Mouse (Mus musculus): Measurements from ENCODE around the gene Rngtt.

Gene Rngtt

DNA sequence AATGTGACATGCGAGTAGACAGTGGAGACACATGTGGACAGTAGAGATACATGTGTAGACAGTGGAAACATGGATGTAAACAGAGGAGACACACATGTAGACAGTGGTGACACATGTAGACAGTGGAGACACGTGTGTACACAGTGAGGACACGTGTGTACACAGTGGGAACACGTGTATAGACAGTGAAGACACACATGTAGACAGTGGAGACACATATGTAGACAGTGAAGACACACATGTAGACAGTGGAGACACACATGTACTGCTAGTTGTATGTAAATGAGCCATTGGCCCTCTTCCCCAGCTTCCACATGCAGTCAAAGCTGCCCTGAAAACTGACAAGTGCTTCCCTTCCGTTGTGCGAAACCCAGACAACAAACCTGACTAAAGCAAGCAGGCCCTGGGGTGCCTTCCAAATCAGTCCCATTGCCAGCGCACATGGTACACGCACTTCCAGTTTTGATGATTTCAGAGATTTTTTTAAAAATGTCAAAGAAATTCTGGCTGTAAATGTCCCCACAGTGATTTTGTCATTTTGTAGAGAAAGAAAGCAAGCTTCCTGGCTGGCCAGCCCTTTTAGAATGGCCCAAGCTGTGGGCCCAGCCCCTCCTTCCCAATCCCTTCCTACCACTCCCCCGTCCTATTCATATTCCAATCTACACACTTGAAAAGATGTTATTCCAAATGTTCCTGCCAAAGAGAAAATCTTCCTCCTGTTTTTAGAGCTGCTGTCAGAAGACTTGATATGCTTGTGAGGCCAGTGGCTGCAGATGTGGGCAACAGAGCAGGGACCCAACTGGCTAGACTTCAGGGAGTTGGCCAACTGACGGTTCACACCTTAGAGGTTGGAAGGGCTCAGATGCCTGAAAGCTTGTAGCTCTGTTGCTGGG is 204.2 kb downstream of the Rngtt start:
- DNase-seq (ENCODE audit: low read depth, low spot score): no peak

DNA sequence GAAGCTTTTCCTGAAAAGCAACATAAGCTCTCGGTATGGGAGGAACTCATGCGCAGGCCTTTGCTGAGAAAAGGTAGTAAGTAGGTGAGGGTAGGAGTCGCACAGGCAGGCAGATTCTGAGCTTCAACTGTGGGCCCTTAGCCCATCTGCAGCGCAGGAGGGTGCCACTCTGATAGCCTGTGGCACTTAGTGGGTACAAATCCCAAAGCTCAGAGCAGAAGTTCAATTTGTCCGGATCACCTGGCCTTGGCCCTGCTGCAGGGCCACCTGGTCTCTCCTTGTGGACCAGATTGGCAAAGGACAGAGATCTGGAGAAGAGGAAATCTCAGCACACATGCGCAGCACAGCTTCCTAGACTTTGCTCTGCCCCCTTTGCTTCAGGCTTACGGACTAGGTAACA is 210.1 kb downstream of the Rngtt start:
- DNase-seq (ENCODE audit: low read depth, low spot score): no peak

DNA sequence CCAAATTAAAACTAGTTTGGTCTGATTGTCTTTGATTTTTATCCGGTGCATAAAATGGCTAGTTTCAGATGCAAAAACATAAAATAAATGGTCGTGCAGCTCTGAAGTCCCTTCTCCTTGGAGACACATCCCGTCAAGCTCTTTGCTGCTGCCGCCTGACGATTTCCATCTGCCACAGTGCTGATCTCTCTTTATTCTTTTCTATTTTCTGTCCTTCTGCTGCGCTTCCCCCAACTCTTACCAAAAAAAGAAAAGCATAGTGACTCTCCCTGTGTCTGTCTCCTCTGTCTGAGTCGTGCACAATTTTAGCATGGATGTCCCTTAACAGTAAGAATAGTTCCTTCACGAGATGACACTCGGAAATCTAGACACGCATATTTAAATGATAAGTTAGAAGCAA is 210.8 kb downstream of the Rngtt start:
- no peak for DNase-seq (ENCODE audit: low read depth, low spot score)

DNA sequence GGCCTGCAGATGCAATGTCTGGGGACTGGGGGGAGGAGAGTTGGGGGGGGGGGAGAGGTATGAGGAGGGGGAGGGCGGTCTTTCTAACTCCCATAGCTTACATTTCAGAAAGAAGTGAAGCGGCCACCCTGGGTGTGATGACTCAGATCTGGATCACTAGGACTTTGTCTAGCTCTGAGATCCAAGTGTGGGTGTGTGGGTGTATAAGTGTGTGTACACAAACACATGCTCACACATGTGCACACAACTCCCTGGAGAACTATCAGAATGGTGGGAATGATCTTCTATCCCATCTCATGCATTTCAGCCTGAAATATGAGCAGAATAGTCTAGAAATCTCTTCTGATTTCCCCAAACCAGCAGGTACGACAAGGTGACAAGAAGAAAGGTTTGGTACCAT is 213.7 kb downstream of the Rngtt start:
- DNase-seq (ENCODE audit: low read depth, low spot score): no peak

DNA sequence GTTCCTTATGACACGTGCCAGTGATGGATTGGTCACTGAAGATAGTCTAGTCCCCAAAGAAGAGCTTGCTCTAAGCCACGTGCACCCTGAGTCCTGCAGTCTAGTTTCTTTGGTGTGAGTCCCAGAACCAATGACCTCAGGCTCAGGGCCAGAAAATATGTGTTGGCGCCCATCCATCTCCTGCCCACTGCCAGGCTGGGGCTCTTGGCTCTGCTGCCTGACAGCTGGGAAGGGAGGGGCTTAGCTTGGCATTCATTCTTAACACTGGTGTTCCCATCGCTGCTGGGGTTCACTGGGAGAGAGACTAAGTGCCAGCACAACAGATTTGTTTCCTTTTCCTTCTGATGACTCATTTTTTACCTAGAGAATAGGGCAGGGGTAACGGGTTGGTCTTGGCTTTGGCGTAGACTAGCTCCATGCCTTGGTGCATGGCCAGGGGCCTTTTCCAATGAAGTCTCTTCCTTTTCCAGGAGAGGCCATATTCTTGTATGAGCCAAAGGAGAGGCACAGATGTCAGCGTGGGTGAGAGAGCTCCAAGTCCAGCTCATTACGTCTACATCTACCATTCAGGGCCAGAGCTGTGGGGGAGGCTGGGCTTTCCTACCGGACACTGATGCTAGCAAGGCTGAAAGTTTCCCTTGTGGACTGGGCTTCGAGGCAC is 214.5 kb downstream of the Rngtt start:
- DNase-seq (ENCODE audit: low read depth, low spot score): no peak

DNA sequence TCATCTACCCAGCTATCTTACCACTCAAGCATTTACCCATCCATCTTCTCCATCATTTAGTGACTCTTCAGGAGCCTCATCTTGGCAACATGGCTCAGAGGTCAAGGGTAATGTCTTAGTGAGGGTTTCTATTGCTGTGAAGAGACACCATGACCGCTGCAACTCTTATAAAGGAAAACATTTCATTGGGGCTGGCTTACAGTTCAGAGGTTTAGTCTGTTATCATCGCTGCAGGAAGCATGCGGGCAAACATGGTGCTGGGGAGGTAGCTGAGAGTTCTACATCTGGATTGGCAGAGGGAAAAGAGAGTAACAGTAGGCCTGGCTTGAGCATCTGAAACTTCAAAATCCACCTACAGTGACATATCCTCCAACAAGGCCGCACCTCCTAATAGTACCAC is 215.2 kb downstream of the Rngtt start:
- no peak for DNase-seq (ENCODE audit: low read depth, low spot score)

DNA sequence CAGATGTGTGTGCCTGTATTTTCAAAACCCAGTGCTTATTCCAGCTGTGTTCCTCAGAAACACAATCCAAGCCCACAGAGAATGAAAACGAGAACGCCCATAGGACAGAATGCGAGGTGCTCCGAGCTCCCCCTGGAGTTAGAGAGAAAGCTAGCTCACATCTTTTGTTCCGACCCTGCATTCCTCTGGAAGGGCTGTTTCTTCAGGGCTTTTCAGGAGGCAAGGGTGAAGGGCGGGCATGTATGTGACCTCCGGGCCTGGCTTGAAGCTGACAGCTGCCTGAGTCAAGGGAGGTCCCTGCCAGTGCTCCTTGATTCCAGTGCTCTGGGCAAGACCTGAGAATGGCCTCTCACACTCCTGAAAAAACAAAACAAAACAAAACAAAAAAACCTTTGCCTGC is 216.0 kb downstream of the Rngtt start:
- DNase-seq (ENCODE audit: low read depth, low spot score): no peak

DNA sequence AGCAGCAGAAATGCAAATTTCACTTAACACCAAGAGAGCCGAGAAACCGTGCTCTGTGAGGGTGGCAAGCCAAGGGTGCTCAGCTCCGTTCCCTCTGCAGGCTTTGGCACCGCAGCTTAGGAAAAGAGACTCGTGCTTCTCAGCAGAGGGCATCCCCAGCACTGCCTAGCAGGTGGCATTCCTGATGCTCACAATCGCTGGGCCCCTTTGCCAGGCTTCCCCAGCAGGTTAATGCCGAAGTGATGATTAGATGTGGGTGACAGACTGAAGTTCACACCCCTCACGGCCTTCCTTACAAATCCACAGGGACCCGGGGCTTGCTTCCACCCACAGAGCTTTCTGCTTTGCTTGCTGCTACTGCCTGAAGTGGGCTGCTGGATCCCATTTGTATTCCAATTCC is 216.6 kb downstream of the Rngtt start:
- no peak for DNase-seq (ENCODE audit: low read depth, low spot score)

DNA sequence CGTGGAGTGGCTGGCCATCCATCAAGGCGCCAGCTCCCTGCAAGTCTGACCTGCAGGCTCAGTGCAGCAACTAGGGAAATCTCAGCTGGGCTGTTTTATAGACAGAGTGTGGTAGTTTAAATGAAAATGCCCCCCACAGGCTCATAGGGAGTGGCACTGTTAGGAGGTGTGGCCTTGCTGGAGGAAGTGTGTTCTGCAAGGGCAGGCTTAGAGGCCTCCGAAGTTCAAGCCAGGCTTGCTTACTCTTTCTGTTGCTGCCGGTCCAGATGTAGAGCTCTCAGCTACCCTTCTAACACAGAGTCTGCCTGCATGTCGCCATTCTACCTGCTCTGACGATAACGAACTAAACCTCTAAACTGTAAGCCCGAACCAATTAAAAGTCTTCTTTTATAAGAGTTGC is 222.5 kb downstream of the Rngtt start:
- no peak for DNase-seq (ENCODE audit: low read depth, low spot score)

DNA sequence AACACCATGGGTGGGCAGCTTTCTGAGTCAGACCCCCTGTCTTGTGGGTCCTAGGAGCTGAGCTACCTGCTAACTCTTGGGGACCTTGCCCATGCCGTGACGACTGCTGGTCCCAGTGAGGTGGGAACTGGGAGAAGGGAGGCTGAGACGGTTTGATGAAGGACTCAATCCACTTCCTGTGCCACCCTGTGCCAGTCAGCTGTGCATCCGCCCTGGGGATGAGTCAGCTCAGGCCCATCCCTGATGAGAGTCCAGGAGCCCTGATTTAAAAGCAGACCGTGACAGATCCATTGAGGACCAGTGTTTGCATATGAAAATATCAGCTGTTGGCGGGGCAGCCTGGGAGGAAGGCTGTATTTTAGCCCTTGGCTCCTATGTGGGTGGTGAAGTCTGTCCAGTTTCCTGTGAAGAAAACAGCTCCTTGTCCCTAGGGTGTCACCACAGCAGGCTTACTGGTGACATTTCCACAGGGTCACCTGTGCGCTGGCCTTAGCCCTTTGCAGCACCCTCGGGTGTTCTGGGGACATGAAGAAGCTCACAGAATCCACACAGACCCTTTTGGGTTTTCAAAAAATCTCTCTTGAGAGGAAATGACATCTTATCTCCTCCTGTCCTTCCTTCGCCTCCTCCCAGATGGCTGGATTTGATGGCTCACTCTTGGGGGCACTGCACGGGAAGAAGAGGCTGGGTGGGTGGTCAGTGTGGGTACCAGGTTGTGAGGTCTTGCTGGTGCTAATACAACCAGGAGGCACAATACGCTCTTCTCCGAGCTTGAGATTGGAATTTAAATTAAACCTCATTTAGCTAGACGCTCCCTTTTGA is 234.9 kb downstream of the Rngtt start:
- DNase-seq (ENCODE audit: low read depth, low spot score): no peak

DNA sequence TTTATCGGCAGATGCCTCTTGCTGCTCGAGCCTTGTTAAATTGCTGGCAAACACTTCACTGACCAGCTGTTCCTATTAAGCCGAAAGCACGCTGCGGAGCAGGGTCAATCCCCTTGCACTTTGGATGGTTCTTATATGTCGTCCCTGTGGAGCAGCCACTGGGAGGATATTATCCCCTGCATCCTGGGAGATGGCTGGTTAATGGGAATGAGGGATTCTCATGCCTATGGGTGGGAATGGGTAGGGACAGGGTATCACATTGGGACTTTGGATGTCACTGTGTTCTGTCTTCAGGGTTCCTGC is 235.4 kb downstream of the Rngtt start:
- no peak for DNase-seq (ENCODE audit: low read depth, low spot score)

DNA sequence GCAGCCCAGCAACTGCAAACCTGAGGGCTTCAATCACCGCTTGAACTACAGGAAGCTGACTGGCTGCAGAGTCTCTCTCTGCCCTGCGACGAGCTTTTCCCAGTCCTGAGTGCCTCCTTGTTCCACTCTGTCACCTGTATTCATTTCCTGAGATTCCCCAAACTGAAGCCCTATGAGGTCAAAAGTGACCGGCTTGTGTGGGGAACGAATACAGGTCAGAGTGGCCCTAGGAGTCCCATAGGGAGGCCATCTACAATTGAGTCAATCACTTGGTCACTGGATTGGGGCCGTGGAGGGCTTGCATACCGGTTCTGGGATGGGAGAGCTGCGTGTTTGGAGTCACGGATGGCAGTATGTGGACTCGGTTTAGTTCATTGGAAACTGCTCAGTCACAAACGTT is 236.2 kb downstream of the Rngtt start:
- no peak for DNase-seq (ENCODE audit: low read depth, low spot score)

DNA sequence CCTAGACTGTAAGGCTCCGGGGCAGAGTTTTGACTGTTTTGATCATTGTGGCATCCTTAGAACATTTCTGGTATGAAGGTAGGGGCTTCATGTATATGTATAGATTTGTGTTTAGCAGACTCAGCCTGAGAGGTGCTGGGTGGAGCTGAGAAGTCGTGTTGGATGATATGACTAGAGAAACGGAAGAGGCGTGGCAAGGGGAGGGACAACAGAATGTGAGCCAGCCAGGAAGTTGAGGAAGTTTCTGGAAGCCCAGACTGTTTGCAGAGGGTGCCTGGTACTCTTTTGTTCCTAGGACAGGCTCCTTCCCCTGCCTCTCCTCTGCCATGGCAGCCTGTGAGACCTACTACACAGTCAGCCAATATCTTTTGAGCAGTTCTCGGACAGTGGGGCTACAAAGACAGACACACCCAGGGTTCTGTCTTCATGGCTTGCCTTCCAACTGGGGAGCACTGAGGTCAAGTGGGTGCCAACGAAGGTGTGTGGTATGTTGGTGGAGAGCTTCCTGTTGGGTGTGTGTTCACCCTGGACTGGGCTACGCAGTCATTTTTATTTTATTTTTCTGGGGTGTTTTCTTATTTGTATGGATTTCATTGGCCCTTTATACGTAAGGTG is 237.3 kb downstream of the Rngtt start:
- DNase-seq (ENCODE audit: low read depth, low spot score): no peak

DNA sequence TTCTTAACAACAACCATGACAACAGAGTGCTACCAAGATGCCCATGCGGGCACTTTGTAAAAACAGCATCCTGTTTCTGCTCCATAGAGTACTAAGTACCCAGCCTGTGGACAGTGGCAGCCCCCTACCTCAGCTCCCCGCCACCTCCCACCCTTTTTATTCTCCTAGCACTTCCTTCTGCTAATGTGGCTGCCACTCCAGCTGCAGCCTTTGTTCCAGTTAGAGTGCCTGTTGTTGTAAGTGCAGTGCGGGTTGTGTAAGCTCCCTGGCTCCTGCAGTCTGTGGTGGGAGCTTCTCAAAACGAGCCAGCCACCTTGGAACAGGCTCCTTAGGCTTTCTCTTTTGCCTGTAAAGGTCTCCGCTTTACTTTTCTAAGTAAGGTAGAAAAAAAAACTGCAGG is 239.5 kb downstream of the Rngtt start:
- DNase-seq (ENCODE audit: low read depth, low spot score): no peak
